Mouse (Mus musculus) adrenal gland, postnatal 0 days (tissue): ENCODE data around the gene Fyn. TPM values are rescaled to one million over a fixed set of nuclear protein-coding genes. Genes with fewer than 3 reads are reported as not detected.

ENCODE experiments used
- polyA plus RNA-seq: library from polyadenylated mRNA; unstranded; fragments of >200 nt; fragmentation: Nextera tagmentation; extraction: Ambion mirVana; gene quantifications from 2 replicates; pipeline ENCODE4 v1.2.1, GENCODE M21; 2015

Fyn gene
- 23.4 and 27.2 TPM in 2 replicates for polyA plus RNA-seq

DNA sequence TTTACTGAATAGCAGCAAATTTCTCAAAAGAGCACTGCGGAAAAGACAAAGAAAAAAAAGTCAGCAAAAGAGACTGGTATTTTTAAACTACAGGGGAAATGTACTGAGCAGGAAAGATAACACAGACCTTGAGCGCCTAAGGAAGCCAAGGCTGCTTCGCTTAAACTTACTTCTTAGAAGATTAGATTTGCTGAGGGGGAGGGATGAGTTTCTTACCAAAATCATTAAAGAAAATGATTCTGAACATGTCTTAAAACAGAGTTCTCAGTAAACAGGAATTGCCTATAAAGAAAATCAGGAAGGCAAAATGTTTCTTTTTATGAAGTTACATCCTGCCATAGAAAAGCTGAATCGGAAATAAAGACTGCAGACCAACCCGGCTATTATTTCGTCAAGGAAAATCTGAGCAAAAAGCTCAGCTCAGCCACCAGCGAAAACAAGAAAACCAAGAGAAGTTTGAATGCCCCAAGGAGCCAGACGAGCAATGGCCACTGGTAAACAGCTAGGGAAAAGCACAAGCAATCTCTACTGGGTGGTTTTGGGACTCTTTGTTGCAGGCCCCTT lies at the start of gene Fyn:
Fyn (plus strand) TSS at position 284 of the 564 bp plus-strand sequence.

GRCm38 (mm10) chr10:39612633-39612988 lies 244.0 kb downstream of the Fyn start, which contains the start of gene Traf3ip2:
TSS of gene Traf3ip2 (plus strand) at chr10:39612934.

Other genes starting within 250 kb of the Fyn start
- gene Fam229b, start 234.9 kb upstream of the Fyn start, polyA plus RNA-seq: 20.8 and 43.6 TPM in 2 replicates
- 3.0 and 3.3 TPM in 2 replicates for gene Tube1, start 234.9 kb upstream of the Fyn start, polyA plus RNA-seq
- gene Ccn6, start 205.1 kb upstream of the Fyn start, polyA plus RNA-seq: 0.16 TPM in 1 of 2 replicates, not detected in the other
- 19.3 and 29.1 TPM in 2 replicates for gene Traf3ip2, start 244.1 kb downstream of the Fyn start, polyA plus RNA-seq